Mouse (Mus musculus) kidney, adult 11 months (tissue): Measurements from ENCODE around the gene 4930404N11Rik.

Experiments
- DNase-seq: peaks from one replicate; pipeline ENCODE4 v3.0.0; 2022

4930404N11Rik gene

DNA sequence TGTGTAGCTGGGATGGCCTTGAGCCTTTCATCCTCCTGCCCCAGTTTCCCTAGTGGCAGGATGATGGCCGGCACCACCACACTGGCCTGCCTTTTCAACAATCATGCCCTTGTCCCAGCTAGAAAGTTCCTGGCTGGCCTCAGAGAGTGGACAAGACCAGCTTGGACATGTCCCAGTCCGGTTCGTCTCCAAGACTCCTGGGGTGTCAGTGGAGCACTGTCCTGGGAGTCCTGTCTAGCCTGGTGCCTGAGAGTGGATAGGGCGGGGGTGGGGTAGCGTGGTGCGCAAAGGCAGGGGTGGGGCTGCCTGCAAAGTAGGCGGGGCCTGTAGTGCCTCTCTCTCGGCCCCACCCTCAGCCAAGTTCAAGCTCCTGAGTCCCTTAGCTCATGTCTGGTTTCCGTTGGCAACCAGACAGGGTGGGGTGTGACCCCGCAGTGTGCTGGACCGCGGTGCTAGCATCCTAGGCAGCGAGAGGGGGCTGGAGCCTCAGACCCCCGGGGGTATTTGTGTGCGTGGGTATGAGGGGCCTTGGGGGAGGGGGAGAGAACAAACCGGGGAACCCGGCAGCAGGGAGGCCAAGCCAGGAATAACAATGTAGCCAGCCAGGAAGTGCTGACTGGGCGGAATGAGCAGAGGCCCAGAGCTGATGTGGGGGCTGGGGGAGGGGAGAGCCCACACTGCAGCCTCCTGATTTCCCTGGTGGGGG is 36.1 kb upstream of the 4930404N11Rik start:
- DNase-seq: peak; percentile 78

DNA sequence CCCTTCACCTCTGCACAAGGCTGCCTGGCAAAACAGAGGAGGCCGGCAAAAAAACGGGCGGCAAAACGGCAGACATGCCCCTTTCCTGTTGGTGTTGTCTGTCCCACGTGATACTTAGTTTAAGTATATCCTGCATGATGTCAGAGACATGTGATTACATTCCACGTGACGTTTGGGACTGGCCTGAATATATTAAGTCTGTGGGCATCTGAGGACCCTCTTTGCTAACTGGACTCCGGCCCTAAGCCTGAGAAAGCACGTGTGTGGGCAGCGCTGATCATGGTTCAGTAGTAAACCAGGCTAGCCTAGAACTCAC is 35.5 kb upstream of the 4930404N11Rik start:
- DNase-seq: no peak

DNA sequence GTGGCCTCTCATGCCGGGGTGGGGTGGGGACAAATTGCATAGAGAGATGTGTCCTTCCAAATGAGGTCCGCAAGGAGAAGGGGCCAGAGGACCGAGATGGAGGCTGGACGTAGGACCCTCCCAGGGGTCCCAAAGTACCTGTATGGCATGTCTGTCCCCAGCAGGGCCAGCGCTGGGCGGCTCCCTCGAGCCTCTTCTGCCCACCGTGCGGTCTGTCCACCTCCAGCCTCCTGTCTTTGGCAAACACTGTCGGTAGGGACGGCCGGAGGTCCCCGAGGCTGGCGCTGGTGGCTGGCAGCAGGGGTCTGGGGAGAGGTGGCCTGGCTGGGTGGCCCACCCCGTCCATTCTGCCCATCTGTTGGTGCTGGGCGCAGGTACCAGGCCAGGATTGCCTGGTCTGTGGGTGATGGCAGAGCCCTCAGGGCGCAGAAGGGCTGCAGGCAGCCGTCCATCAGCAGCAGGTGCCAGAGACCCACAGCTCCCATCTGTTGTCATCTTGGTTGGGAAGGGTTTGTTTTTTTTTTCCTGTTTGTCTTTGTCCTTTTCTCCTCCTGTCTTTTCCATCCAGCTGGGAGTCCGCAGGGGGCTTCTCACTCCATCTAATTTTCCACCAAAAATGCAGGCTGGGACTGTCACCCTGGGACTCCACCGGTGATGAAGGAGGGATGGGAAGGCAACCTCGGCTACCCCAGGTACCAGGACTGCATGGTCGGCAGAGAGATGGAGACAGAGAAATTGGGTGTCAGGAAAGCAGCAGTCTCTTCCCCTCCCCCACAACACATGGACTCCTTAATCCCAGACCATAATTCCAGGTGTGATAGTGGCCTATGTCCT is 35.0 kb upstream of the 4930404N11Rik start:
- DNase-seq: no peak

DNA sequence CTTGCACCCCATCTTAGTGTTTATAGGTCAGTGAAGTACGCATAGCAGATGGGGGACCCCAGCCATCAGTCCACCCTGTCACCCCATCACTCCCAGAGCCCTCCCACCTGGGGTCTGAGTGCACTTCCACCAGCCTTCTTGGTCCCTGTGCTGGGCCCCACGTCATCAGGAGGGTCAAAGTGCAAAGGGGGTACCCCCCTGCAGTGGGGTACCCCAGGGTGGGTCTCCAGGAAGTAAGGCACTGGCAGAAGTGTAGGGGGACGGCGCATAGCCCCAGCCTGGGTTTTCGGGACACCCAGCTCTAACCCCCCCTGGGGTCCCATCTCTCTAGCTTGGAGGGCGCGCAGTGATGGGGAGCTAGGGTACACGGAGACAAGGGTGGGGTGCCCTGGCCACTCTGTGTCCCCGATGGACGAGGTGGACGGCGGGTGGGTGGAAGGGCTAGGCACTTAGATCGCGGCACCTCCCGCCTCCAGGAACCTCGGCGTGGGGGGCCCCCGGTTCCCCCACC is 34.2 kb upstream of the 4930404N11Rik start:
- no peak for DNase-seq

DNA sequence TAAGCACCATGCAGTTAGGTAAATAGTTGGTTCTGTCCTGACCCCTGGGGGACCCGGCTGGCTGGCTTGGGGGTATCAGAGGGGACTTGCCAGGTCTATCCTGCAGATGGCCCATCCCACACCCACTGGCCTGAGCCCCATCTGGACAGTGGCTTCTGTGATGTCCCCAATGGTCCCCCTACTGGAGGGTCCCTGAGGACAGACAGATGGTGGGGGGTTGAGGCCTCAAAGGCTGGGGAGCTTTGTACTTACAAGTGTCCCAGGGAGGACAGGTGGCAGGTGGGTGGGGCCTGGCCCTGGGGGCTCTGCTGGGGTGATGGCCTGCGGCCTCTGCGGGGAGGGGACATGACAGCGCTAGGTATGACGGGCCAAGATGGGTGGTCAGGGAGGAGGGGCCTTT is 33.7 kb upstream of the 4930404N11Rik start:
- no peak for DNase-seq

DNA sequence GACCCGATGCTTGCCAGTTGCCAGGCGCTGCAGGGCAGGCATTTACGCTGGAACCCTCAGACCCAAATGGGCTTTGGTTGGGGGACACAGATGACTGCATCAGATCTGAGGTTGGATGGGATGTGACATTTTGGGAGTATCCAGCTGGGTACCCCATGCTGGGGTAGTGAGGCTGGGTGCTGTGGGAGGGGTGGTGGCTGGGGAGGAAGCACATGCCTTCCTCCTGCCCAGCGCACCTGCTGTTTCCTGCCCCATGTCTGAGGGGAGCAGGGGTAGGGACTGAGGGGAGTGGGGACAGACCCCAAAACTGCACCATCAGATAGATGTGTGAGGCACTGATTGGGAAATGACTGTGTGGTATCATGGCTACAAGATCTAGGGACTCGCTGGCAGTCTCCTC is 31.1 kb upstream of the 4930404N11Rik start:
- DNase-seq: no peak

DNA sequence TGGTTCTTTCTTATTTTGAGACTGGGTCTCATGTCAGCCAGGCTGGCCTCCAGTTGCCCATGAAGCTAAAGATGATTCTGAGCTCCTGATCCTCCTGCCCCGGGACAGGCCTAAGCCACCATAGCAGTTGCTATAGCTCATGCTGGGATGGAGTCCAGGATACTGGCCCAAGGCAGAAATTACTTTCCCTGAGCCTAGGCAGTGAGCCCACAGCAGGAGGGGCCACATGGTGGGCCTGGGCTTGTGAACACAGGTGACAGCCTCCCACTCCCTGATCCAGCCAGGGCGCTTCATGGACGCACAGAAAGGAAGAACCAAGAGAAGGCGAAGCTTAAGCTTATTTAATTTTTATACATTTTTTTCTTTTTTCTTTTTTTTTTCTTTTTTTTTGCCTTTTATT is 30.2 kb upstream of the 4930404N11Rik start:
- no peak for DNase-seq

DNA sequence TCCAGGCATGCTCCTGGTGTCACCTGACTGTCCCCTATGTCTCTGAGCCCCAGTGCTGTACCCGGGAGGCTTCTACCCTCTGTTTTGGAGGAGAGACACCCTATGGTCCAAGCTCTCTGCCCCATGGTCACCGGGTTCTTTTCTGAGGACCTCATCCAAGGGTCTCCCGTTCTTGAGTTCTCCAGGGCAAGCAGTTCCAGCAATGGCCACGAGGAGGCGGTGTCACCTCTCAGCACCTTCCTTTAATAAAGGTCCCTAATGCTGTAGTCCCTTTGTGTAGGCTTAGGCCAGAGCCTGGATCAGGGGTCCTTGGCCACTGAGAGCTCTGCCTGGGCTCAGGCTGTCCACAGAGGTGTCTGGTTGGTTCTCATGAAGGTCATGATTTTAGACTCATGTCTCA is 29.5 kb upstream of the 4930404N11Rik start:
- DNase-seq: peak; percentile 61

DNA sequence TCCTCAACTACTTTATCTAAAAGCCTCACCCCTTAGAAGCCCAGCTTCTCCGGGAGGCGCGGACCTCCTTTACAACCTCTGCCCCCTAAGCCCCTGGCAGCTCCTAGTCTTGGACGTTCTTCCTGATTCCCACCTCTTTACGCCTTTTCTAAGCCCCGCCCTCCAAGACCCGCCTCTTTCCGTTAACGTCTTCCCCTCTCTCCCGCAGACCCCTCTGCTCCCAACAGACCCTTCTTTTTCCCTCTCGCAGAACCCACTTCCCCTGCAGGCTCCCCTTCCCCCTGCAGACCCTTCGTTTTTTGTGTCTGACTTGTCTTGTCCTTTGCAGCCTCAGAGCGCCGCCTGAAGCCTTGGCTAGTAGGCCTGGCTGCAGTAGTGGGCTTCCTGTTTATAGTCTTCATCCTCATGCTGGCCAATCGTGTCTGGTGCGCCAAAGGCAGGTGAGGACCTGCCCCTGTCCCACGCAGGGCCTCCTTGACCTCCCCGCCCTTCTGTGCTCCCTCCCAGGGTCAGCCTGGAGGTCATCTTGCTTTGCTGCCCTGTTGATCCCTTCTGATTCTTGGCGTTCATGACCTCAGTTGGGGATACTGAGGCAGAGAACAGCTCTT is 27.9 kb upstream of the 4930404N11Rik start:
- no peak for DNase-seq

DNA sequence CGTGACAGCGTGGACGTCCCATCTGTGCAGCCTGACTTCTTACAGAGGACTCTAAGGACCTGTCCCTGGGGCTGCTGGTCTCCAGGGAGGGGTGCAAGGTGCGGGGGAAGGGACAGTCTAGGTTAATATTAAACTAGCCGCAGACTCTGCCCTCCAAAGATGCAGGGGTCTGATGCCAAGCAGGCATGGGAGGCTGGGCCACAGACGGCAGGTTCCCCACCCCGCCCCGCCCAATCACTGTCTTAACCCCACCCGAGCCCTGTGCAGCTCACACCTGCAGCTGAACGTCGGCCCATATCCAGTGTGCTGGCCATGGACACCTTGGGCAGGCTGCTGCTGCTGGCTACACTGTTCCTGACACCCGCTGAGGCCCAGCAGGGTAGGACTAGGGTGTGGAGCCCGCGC is 27.2 kb upstream of the 4930404N11Rik start, which contains the start of gene Smim24:
Gene Smim24, plus strand, starts transcription at position 271 of the 405 bp plus-strand sequence.
- DNase-seq: peak; percentile 90

DNA sequence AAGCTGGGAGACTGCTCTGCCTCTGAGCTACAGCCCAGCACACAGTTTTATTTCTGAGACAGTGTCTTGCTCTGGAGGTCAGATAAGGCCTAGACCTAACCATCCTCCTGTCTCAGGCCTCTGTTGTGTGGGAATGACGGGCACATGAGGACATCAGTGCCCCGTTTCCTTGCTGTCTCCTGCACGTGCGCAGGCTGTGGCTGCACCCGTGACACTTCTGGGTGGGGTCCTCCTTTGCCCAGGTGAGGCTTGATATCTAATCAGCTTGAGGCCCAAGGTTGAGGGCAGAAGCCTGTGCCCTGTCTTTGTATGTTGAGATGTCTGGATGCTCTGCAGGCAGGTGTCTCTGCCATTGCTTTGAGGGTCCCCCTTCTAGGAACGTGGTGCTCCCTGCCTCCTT is 26.7 kb upstream of the 4930404N11Rik start:
- no peak for DNase-seq

DNA sequence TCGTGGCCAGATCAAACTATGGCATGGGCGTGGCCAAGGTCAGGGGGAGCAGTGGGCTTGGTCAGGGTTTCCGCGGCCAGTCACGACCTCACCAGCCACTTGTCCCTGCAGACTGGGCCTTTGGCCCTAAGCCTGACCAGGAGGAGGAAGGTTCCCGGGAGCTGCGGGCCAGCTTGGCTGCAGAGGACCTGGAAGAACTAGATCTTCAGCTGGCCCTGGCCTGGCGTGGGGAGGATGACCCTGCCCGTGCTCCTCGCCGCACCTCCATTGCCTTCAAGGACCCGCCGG is 25.0 kb upstream of the 4930404N11Rik start:
- DNase-seq: no peak

DNA sequence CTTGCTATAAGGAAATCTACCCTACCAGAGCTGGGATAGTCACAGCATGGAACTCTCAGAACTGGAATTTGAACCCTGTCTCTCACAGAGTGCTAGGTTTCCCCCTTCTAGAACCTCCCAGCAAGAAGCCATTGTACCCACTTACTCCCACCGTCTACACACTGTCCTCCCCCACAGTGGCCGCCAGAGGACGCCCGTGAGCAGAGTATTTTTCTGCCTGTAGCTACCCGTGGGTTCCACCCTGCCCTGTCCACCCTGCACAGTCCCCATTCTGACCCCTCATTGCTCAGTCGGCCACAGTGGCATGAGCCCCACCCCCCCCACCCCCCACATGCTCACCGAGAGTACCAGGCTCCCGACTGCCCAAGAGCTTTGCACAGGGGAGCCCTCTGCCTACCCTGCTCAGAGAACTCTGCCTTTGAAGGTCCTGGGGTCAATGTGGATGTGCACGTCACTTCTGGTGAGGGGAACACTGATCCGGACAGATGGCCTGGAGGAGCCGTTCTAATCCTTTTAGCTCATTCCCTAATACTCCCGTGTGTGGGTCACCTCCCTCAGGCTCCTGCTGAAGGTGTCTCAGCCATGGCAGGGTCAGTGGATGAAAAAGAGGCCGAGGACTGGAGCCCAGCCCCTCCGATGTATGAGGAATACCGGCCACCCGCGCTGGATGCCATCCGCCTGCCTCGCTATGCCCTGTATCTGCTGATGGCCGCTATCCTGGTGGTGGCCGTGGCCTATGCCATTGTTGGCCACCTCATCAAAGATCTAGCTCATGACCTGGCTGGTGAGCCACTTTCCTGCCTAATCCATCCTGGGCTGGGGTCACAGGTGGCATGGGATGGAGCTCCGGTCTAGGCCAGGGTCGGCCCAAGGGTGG is 24.4 kb upstream of the 4930404N11Rik start:
- DNase-seq: peak; percentile 51

DNA sequence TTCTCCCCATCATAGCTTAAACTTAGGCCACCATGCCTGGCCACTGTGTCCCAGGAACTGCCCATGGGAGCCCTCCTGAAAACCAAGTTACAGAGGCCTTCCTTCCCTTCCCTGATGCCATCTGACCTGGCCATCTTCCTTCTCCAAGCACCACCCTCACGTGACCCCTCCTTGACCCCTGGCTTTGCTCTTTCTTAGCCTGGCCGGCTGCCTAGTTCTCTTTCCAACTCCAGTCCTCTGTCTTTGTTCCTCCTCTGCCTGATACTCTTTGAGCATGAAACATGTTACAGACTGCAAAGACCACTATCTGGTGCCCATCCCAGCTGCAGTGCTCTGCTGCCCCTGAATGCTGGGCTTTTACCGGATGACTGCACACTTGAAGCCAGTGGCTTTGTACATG is 23.8 kb upstream of the 4930404N11Rik start:
- peak; percentile 66 for DNase-seq

DNA sequence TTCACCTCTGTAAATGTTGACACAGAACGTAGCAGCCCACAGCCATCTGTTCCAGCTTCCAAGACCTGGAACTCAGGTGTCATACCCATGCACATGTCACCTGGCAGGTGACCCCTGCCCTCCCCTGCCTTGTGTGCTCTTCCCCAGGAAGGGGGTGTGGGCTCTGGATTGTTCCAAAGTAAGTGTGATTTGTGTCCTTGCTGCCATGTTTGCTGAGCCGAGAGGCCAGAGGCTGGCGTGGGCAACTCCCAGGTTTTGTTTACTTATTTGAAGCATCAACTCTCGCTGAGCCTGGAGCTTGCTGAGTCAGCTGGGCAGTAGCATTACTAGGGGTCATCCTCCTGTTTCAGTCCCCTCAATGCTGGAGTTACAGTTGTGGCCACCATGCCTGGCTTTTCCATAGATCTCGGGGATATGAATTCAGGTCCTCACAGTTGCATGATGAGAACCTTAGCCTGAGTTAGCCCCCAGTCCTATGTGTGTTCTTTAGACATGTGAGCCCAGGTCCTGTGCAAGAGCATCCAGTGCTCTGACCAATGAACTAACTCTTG is 23.0 kb upstream of the 4930404N11Rik start, which contains the start of gene Gm48552:
Gene Gm48552, plus strand, starts transcription at position 501 of the 551 bp plus-strand sequence.
- DNase-seq: no peak

DNA sequence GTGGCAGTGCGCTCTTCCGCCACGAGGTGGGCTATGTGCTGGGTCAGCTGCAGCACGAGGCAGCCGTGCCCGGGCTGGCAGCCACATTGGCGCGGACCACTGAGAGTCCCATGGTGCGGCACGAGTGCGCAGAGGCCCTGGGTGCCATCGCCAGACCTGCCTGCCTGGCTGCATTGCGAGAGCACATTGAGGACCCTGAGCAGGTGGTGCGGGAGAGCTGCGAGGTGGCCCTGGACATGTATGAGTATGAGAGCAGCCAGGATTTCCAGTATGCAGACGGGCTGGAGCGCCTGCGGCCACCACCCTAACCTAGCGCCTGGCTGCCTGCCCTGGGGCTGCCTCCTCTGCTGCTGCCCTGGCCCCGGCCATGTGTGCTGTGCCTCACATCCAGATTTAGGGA is 22.1 kb upstream of the 4930404N11Rik start:
- no peak for DNase-seq

DNA sequence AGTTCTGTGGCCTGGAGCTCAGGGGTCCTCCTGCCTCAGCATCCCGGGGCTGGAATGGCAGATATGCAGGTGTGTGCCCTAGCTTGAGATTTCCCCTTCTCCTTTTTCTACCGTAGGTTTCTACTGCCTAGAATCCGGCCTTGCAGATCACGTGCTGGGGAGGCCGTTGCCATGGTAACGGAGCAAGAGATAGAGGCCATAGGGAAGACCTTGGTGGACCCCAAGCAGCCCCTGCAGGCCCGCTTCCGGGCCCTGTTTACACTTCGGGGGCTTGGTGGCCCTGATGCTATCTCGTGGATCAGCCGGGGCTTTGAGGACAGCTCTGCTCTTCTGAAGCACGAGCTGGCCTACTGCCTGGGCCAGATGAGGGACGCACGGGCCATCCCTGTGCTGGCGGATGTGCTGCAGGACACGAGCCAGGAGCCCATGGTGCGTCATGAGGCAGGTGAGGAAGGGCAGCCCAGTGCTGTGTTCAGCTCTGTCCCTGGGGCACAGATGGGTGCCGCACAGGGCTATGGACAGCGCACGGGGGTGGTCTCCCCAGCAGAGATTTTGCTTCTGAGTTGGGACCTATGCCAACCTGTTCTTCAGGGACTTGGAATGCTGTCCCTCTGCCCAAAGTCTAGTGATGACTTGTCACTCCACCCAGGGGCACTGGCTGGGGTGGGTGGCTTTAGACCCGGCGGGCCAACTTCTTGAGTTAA is 20.1 kb upstream of the 4930404N11Rik start:
- DNase-seq: no peak

DNA sequence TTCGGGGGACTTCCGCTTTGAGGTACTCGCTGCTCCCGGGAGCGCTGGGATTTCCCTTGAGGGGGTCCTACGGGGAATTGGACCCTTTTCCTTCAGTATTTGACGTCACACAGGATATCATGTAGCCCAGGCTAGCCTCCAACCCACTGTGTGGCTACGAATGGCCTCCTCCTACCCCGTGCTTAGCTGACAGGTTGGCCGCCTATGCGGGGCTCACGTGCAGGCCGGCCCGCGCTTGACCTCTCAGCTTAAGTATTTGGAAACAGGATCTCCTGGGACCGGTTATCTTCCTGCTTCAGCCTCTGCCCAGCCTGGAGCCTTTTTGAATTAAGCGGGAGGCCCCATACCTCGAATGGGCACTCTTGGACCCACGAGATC is 19.0 kb upstream of the 4930404N11Rik start:
- DNase-seq: no peak

DNA sequence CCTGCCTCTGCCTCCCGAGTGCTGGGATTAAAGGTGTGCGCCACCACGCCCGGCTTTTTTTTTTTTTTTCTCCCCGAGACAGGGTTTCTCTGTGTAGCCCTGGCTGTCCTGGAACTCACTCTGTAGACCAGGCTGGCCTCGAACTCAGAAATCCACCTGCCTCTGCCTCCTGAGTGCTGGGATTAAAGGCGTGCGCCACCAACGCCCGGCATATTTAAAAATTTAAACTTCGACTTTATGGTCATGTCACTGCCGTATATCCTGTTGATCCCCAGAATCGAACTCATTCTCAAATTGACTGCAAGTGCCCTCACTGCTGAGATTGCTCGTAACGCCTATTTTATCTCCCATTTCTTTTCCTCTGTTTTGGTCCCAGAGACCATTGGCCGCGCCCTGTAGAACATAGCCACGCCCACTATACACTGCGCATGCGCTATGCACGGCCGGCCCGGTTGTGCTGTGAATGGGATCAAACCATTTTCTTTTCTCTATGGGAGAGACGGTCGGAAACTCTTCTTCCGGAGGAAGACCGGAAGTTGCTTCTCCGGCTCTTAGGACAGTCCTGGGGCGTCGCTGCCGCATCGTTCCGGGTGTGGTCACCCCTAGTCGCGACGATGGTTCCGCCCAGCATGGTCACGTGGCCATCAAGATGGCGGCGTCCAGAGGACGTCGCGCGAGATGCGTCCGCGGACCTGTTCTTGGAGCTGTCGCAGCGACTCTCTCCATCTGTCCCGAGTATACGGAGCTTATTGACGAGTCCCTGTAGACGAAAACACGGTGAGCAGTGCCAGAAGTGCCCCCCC is 18.4 kb upstream of the 4930404N11Rik start, which contains the start of the genes Dohh and Gm48551:
Gene Dohh, plus strand, starts transcription at position 627 of the 803 bp plus-strand sequence.
Gene Gm48551, plus strand, starts transcription at position 665 of the 803 bp plus-strand sequence.
- DNase-seq: peak; percentile 98

DNA sequence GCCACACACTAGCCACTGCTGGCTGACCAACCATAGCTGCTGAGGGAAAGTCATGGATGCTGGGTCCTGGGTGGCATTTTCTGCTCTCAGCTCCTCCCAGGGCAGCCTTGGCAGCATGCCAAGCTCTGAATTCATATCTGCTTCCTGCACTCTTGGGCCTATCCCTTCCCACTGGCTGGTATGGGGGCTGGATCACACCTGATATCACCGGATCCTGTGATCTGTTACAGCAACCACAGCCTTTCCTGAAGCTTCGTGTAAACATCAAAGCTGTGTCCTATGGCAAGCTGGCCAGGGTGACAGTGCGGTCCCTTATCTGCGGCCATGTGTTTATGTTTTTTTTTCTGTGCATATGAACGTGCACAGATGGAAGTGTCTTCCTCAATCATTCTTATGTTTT is 16.4 kb upstream of the 4930404N11Rik start:
- no peak for DNase-seq
